In the genomic region with DNA sequence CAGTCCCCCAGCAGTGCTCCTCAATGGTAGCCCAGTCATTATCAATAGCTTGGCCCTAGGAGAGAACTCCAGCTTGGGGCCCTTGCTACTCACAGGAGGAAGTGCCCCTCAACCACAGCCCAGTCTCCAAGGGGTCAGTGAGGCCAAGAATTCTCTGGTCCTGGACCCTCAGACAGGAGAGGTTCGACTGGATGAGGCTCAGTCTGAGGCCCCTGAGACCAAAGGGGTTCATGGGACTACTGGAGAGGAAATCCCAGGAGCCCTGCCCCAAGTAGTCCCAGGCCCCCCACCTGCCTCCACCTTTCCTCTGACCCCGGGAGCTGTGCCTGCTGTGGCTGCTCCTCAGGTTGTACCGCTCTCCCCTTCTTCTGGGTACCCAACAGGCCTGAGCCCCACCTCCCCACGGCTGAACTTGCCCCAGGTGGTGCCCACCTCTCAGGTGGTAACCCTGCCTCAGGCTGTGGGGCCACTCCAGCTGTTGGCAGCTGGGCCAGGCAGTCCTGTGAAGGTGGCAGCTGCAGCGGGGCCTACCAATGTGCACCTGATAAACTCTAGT, we compare ENCODE assay signal across 8 mouse cellular contexts. TPM values are rescaled to one million over a fixed set of nuclear protein-coding genes. Genes with fewer than 3 reads are reported as not detected.
A peak's percentile ranks its signal among the peaks of the same experiment; 100 is the strongest.
DNase-seq lines count a peak whose midpoint lies in the region; ATAC-seq and TF ChIP-seq lines count a peak whose summit lies in the region.

No protein-coding gene starts in this region.

- no peak overlapping the region for H3K9ac ChIP-seq in liver, embryonic 16.5 days (ENCODE audit: low read depth, low read length)

- ATAC-seq in liver, embryonic 16.5 days (ENCODE audit: low read depth) = no peak

- peak overlapping the region; percentile 94; the same call in 1 of the 2 replicates for H3K27ac ChIP-seq in gastrocnemius, adult 2 months
- H3K27ac ChIP-seq in hindbrain, embryonic 10.5 days = peak overlapping the region; percentile 98
- no peak overlapping the region for H3K27ac ChIP-seq in liver, embryonic 16.5 days (ENCODE audit: low read length)

- H3K9me3 ChIP-seq in E14TG2a.4 (ENCODE audit: low read length) = no peaks in the 10 kb centered on the region
- no peaks in the 10 kb centered on the region for H3K9me3 ChIP-seq in hindbrain, embryonic 10.5 days
- no peaks in the 10 kb centered on the region for H3K9me3 ChIP-seq in liver, embryonic 16.5 days (replicated peaks; ENCODE audit: control insufficient read depth, low read length)

- peak overlapping the region; percentile 90 for H3K4me3 ChIP-seq in gastrocnemius, adult 2 months
- peak overlapping the region; percentile 83 for H3K4me3 ChIP-seq in E14TG2a.4 (replicated peaks; ENCODE audit: low read length)
- H3K4me3 ChIP-seq in hindbrain, embryonic 10.5 days = peak overlapping the region; percentile 79
- no peak overlapping the region for H3K4me3 ChIP-seq in liver, embryonic 16.5 days (ENCODE audit: low read depth, low read length)

- no peak for TF ChIP-seq CTCF in gastrocnemius, adult 2 months (IDR thresholded peaks at IDR 0.05)
- no peak for TF ChIP-seq CTCF in E14TG2a.4 (conservative IDR thresholded peaks at IDR 0.05; ENCODE audit: low read length)

- DNase-seq in gastrocnemius, adult 2 months = no peak
- DNase-seq in gastrocnemius, postnatal 14 days = no peak
- no peak for DNase-seq in hindbrain, embryonic 10.5 days (ENCODE audit: low spot score)
- no peak for DNase-seq in spleen, adult 12 weeks (ENCODE audit: low spot score)
- DNase-seq in ovary, postnatal 36 days (ENCODE audit: low spot score) = no peak
- DNase-seq in gastrocnemius, postnatal 4 days (ENCODE audit: low spot score in 2 of 2) = no peak

- H3K4me1 ChIP-seq in E14TG2a.4 (replicated peaks; ENCODE audit: low read depth, low read length) = peaks cover 53% of the 10 kb centered on the region
- H3K4me1 ChIP-seq in hindbrain, embryonic 10.5 days (replicated peaks) = peaks cover 66% of the 10 kb centered on the region
- H3K4me1 ChIP-seq in liver, embryonic 16.5 days (ENCODE audit: control insufficient read depth, low read depth, low read length) = peaks cover 43% of the 10 kb centered on the region

- peak overlapping the region; percentile 94 for H3K4me2 ChIP-seq in liver, embryonic 16.5 days (ENCODE audit: low read depth, low read length)

- peaks cover 74% of the 10 kb centered on the region for H3K27me3 ChIP-seq in E14TG2a.4 (ENCODE audit: insufficient read depth, low read length)
- peaks cover 10% of the 10 kb centered on the region for H3K27me3 ChIP-seq in hindbrain, embryonic 10.5 days (ENCODE audit: insufficient read depth, poor library complexity, severe bottlenecking)
- peaks cover 47% of the 10 kb centered on the region for H3K27me3 ChIP-seq in liver, embryonic 16.5 days (ENCODE audit: control insufficient read depth, insufficient read depth, low read depth, low read length)

- peaks cover 8% of the 10 kb centered on the region for H3K36me3 ChIP-seq in E14TG2a.4 (ENCODE audit: insufficient read depth, low read length)
- peaks cover 27% of the 10 kb centered on the region for H3K36me3 ChIP-seq in hindbrain, embryonic 10.5 days
- H3K36me3 ChIP-seq in liver, embryonic 16.5 days (ENCODE audit: control insufficient read depth, insufficient read depth) = no peaks in the 10 kb centered on the region

- 54% methylated on average over 5 of the region's 5 CpGs for WGBS in hindbrain, embryonic 10.5 days
- 55% methylated on average over 5 of the region's 5 CpGs for WGBS in liver, embryonic 16.5 days (ENCODE audit: insufficient replicate concordance)

- intact Hi-C loops in gastrocnemius, adult 2 months (cut with DNase I) = no loop called here
- intact Hi-C loops in gastrocnemius, postnatal 14 days (cut with DNase I; ENCODE audit: low total_unique reads) = no loop called here

RNA-seq across cellular contexts. Expression of a gene that starts 2.1 kb away (rescaled TPM):
- total RNA-seq in gastrocnemius, adult 2 months (2021) = 1 to 10 TPM in 1 of 2 experiments, under 1 TPM in 1; 0.89 to 2.3 TPM
- 1 to 10 TPM; 3.1 to 3.8 TPM for total RNA-seq in gastrocnemius, postnatal 14 days (2021)
- 7.4 and 8.4 TPM in 2 replicates for polyA plus RNA-seq in hindbrain, embryonic 10.5 days (2016; fragmentation: Nextera tagmentation; extraction: Ambion mirVana)
- polyA plus RNA-seq in liver, embryonic 16.5 days (2015; fragmentation: Nextera tagmentation; extraction: Ambion mirVana) = 0.77 and 0.93 TPM in 2 replicates
- 10 to 100 TPM; 13.5 to 14.7 TPM for total RNA-seq in gastrocnemius, postnatal 4 days (2021)

RNA-seq across cellular contexts. Expression of a gene that starts 12.8 kb away (rescaled TPM):
- total RNA-seq in gastrocnemius, adult 2 months (2021) = 100 to 1,000 TPM; 265 to 336 TPM
- 100 to 1,000 TPM; 241 to 257 TPM for total RNA-seq in gastrocnemius, postnatal 14 days (2021)
- polyA plus RNA-seq in hindbrain, embryonic 10.5 days (2016; fragmentation: Nextera tagmentation; extraction: Ambion mirVana) = 9.9 and 10.2 TPM in 2 replicates
- polyA plus RNA-seq in liver, embryonic 16.5 days (2015; fragmentation: Nextera tagmentation; extraction: Ambion mirVana) = 12.2 and 17.1 TPM in 2 replicates
- total RNA-seq in gastrocnemius, postnatal 4 days (2021) = 100 to 1,000 TPM; 287 to 292 TPM

RNA-seq across cellular contexts. Expression of a gene that starts 20.5 kb away (rescaled TPM):
- total RNA-seq in gastrocnemius, adult 2 months (2021) = 10 to 100 TPM; 31.9 to 32.1 TPM
- 10 to 100 TPM; 22.1 to 25.5 TPM for total RNA-seq in gastrocnemius, postnatal 14 days (2021)
- polyA plus RNA-seq in hindbrain, embryonic 10.5 days (2016; fragmentation: Nextera tagmentation; extraction: Ambion mirVana) = 16.6 and 20.7 TPM in 2 replicates
- polyA plus RNA-seq in liver, embryonic 16.5 days (2015; fragmentation: Nextera tagmentation; extraction: Ambion mirVana) = 2.4 and 3.5 TPM in 2 replicates
- 10 to 100 TPM; 52.4 to 55.4 TPM for total RNA-seq in gastrocnemius, postnatal 4 days (2021)

RNA-seq across cellular contexts. Expression of a gene that starts 21.7 kb away (rescaled TPM):
- total RNA-seq in gastrocnemius, adult 2 months (2021) = not detected
- not detected for total RNA-seq in gastrocnemius, postnatal 14 days (2021)
- polyA plus RNA-seq in hindbrain, embryonic 10.5 days (2016; fragmentation: Nextera tagmentation; extraction: Ambion mirVana) = 1.2 and 1.5 TPM in 2 replicates
- polyA plus RNA-seq in liver, embryonic 16.5 days (2015; fragmentation: Nextera tagmentation; extraction: Ambion mirVana) = 0.11 and 0.12 TPM in 2 replicates
- under 1 TPM; 0.34 to 0.62 TPM for total RNA-seq in gastrocnemius, postnatal 4 days (2021)

RNA-seq across cellular contexts. Expression of a gene that starts 23.2 kb away (rescaled TPM):
- total RNA-seq in gastrocnemius, adult 2 months (2021) = 1 to 10 TPM; 2.3 to 3.0 TPM
- 1 to 10 TPM; 3.2 TPM for total RNA-seq in gastrocnemius, postnatal 14 days (2021)
- 17.1 and 19.4 TPM in 2 replicates for polyA plus RNA-seq in hindbrain, embryonic 10.5 days (2016; fragmentation: Nextera tagmentation; extraction: Ambion mirVana)
- 4.7 and 5.2 TPM in 2 replicates for polyA plus RNA-seq in liver, embryonic 16.5 days (2015; fragmentation: Nextera tagmentation; extraction: Ambion mirVana)
- total RNA-seq in gastrocnemius, postnatal 4 days (2021) = 1 to 10 TPM; 8.0 to 8.4 TPM
